Comparison of ENCODE assay signal across 9 mouse cellular contexts in the genomic region with DNA sequence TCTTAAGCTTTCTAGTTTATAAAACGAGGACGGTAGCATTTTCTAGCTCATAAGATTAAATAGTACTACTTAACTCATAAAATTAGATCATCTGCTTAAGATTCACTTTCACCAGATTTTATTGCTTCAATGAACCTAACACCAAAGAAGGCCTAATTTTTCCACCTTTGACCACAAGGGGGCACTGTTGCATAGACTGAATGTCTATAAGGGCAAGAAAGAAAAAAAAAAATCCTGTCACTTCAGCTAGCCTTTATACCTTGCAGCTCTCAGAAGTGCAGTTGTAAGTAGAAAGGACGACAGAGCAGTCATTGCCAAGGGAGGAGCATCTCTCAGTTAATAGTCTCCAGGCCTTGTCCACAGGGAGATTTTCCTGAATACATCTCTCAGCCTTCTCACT.
A peak's percentile ranks its signal among the peaks of the same experiment; 100 is the strongest.
DNase-seq lines count a peak whose midpoint lies in the region; ATAC-seq and TF ChIP-seq lines count a peak whose summit lies in the region.
"Had no signal": no experiment of that assay in that cellular context is flagged by ENCODE, and none has a peak within 500 bp of the region (broad histone marks: within the 10 kb centered on the region; RNA-seq: fewer than 3 reads in every experiment).

No protein-coding gene starts in this region.

- H3K9ac ChIP-seq in midbrain, embryonic 15.5 days, result no peak overlapping the region
- H3K9ac ChIP-seq: limb, embryonic 15.5 days had no signal

- no peaks in the 10 kb centered on the region for H3K36me3 ChIP-seq in midbrain, embryonic 15.5 days (replicated peaks)
- H3K36me3 ChIP-seq: limb, embryonic 15.5 days had no signal

- WGBS in midbrain, embryonic 15.5 days, result 12% methylated on average over 3 of the region's 3 CpGs

- H3K4me3 ChIP-seq in gastrocnemius, adult 2 months, result no peak overlapping the region
- no peak overlapping the region for H3K4me3 ChIP-seq in midbrain, embryonic 15.5 days
- H3K4me3 ChIP-seq: limb, embryonic 15.5 days had no signal

- no peak overlapping the region for H3K4me2 ChIP-seq in midbrain, embryonic 15.5 days
- H3K4me2 ChIP-seq: limb, embryonic 15.5 days had no signal

- no peaks in the 10 kb centered on the region for H3K9me3 ChIP-seq in midbrain, embryonic 15.5 days
- H3K9me3 ChIP-seq: limb, embryonic 15.5 days had no signal

- no peak overlapping the region for H3K27ac ChIP-seq in gastrocnemius, adult 2 months
- no peak overlapping the region for H3K27ac ChIP-seq in midbrain, embryonic 15.5 days
- H3K27ac ChIP-seq: limb, embryonic 15.5 days had no signal

- peak; percentile 35; the same call in 1 of the 2 replicates for ATAC-seq in midbrain, embryonic 15.5 days (replicated peaks)

- 0 out of 2 replicates have a peak, but pooled peaks cover 2% of the 10 kb centered on the region for H3K4me1 ChIP-seq in midbrain, embryonic 15.5 days
- H3K4me1 ChIP-seq: limb, embryonic 15.5 days had no signal

- no peaks in the 10 kb centered on the region for H3K27me3 ChIP-seq in midbrain, embryonic 15.5 days (replicated peaks)
- H3K27me3 ChIP-seq: limb, embryonic 15.5 days had no signal

- intact Hi-C loops in gastrocnemius, adult 2 months (cut with DNase I), result no loop called here
- intact Hi-C loops in heart, postnatal 14 days (cut with DNase I), result no loop called here
- intact Hi-C loops in left cerebral cortex, postnatal 10 days (cut with DNase I), result no loop called here

- peak; percentile 75 for TF ChIP-seq CTCF in gastrocnemius, adult 2 months (IDR thresholded peaks at IDR 0.05)

- DNase-seq in gastrocnemius, adult 2 months, result peak; percentile 31
- DNase-seq in gastrocnemius, adult 8-10 months (ENCODE audit: low spot score in 2 of 2), result no peak
- peak; percentile 61 for DNase-seq in NIH3T3 (ENCODE audit: low read depth)
- peak; percentile 84 to 90 for DNase-seq in cerebellum, postnatal 10 days
- DNase-seq in heart, postnatal 14 days, result peak; percentile 50 to 82
- DNase-seq in left cerebral cortex, postnatal 10 days (ENCODE audit: extremely low spot score in 1 of 2, low spot score in 2 of 2), result peak; percentile 66 to 73
- peak; percentile 85 for DNase-seq in testis, postnatal 10 days (ENCODE audit: low spot score)

Comparison
In these comparisons a context has a peak if more than half of its experiments do, and no peak if none do; other contexts are left out.
1. DNase-seq: peak in gastrocnemius, adult 2 months (single experiment), NIH3T3 (single experiment), cerebellum, postnatal 10 days (2 of 2), heart, postnatal 14 days (2 of 2), left cerebral cortex, postnatal 10 days (2 of 2) and testis, postnatal 10 days (single experiment); none in gastrocnemius, adult 8-10 months (0 of 2).